Mouse (Mus musculus): Measurements from ENCODE around the gene Rfx8. TPM values are rescaled to one million over a fixed set of nuclear protein-coding genes. Genes with fewer than 3 reads are reported as not detected.
A peak's percentile ranks its signal among the peaks of the same experiment; 100 is the strongest.
"Not testable (repeated sequence)": the region's sequence is repeated elsewhere in the genome, so short reads cannot be mapped to it uniquely, and the experiment has no call there.

Gene Rfx8
- total and polyA plus RNA-seq, 2 experiments from 2014 or later, result 0.10 to 0.39 TPM

DNA sequence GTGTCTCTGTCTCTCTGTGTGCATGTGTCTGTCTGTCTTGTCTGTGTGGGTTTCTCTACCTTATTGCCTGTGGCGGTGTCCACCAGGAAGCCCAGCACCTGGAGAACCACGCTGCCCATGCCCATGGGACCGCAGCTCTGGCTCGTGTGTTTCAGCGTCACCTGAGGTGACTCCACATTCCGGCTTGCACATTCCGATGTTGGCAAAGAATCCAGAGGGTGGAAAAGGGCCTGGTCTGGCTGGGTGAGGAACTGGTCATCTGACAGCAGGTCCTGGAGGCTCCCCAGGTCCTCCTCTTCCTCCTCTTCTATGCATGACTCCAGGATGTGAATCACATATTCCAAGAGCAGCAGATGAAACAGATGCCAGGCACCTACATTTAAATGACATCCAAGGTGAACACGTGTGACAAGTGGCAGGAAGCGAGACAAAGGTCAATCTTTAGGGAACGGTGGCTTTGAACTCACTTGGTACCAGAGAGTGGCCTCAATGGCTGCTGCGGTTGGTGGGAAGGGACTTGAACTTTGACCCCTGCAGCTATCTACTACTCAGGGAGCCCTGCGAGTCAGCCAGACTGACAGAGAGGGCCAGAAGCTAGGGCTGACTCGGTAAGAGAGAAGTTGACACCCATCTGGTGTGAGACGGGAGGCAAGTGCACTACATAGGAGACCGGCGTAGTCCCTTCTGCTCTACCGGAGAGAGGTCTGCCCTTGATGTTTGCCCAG, 50.4 kb downstream of the Rfx8 start:
- WGBS, result 88% methylated on average over 17 of the region's 17 CpGs

GRCm38 (mm10) chr1:39666751-39667252, 54.0 kb downstream of the Rfx8 start:
- peak; percentile 58 for ATAC-seq
- peak; percentile 26 for DNase-seq (ENCODE audit: low spot score)
- no peaks in the 10 kb centered on the region for H3K27me3 ChIP-seq (ENCODE audit: insufficient read depth, low read length)
- H3K4me2 ChIP-seq (ENCODE audit: low read depth, low read length), result no peak overlapping the region
- no peak for TF ChIP-seq CTCF (IDR thresholded peaks at IDR 0.05; ENCODE audit: low read depth)
- H3K9ac ChIP-seq (replicated peaks; ENCODE audit: low read length), result no peak overlapping the region
- no peaks in the 10 kb centered on the region for H3K4me1 ChIP-seq (ENCODE audit: insufficient read depth, low read length)
- no peak overlapping the region for H3K27ac ChIP-seq
- H3K4me3 ChIP-seq (ENCODE audit: low read length), result no peak overlapping the region
- H3K9me3 ChIP-seq (ENCODE audit: low read length), result no peaks in the 10 kb centered on the region
- H3K36me3 ChIP-seq (ENCODE audit: insufficient read depth, low read length), result no peaks in the 10 kb centered on the region
- WGBS, result 47% methylated on average over 12 of the region's 12 CpGs

More for the DNA sequence above, 50.4 kb downstream of the Rfx8 start:
- H3K27ac ChIP-seq, result no peak overlapping the region
- H3K4me3 ChIP-seq (ENCODE audit: low read length), result no peak overlapping the region
- ATAC-seq (no peak), DNase-seq (ENCODE audit: low spot score) (no peak)
- H3K4me2 ChIP-seq (ENCODE audit: low read depth, low read length), result no peak overlapping the region
- no peaks in the 10 kb centered on the region for H3K27me3 ChIP-seq (ENCODE audit: insufficient read depth, low read length)
- TF ChIP-seq CTCF (IDR thresholded peaks at IDR 0.05; ENCODE audit: low read depth), result no peak
- no peaks in the 10 kb centered on the region for H3K4me1 ChIP-seq (ENCODE audit: insufficient read depth, low read length)
- H3K36me3 ChIP-seq (ENCODE audit: insufficient read depth, low read length), result no peaks in the 10 kb centered on the region
- H3K9me3 ChIP-seq (ENCODE audit: low read length), result no peaks in the 10 kb centered on the region
- no peak overlapping the region for H3K9ac ChIP-seq (replicated peaks; ENCODE audit: low read length)

DNA sequence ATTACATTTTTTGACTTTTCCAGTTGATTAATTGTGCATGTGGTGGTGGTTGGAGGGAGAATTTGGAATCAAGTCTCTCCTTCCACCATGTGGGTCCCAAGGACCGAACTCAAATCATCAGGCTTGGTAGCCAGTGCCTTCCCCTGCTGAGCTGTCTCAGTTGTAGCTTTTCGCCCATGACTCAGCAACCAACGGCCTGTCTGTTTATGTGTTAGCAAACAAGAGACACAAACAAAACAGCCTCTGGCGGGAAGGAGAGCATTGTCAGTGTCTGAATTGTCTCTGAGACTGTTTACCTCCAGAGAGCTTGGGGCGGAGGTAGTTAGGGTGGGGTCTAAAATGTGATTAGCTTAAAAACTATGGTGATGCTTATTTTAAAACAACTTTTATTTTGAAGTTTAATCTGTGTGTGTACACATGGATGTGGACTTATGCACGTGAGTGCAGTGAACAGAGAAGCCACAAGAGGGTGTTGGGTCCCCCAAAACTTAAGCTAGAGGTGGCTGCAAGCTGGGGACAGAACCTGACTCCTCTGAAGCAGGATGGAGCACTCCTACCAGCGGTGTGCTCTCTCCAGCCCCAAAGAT, 56.7 kb downstream of the Rfx8 start:
- TF ChIP-seq CTCF (IDR thresholded peaks at IDR 0.05; ENCODE audit: low read depth), result no peak; the same call in 1 of the 2 replicates
- DNase-seq (ENCODE audit: low spot score), result no peak
- no peaks in the 10 kb centered on the region for H3K9me3 ChIP-seq (ENCODE audit: low read length)
- H3K27me3 ChIP-seq (ENCODE audit: insufficient read depth, low read length), result no peaks in the 10 kb centered on the region
- H3K36me3 ChIP-seq (ENCODE audit: insufficient read depth, low read length), result no peaks in the 10 kb centered on the region
- no peak overlapping the region for H3K27ac ChIP-seq
- no peak overlapping the region for H3K4me2 ChIP-seq (ENCODE audit: low read depth, low read length)
- H3K4me1 ChIP-seq (ENCODE audit: insufficient read depth, low read length), result no peaks in the 10 kb centered on the region
- no peak overlapping the region for H3K9ac ChIP-seq (replicated peaks; ENCODE audit: low read length)
- no peak for ATAC-seq
- H3K4me3 ChIP-seq (ENCODE audit: low read length), result no peak overlapping the region
- 82% methylated on average over 7 of the region's 7 CpGs for WGBS

GRCm38 (mm10) chr1:39663050-39663449, 57.7 kb downstream of the Rfx8 start:
- Histone ChIP-seq H3K36me3 (ENCODE audit: insufficient read depth, low read length) (no peaks in the 10 kb centered on the region), H3K27ac (no peak overlapping the region), H3K4me3 (ENCODE audit: low read length) (no peak overlapping the region), H3K27me3 (ENCODE audit: insufficient read depth, low read length) (no peaks in the 10 kb centered on the region), H3K4me2 (ENCODE audit: low read depth, low read length) (no peak overlapping the region), H3K9ac (replicated peaks; ENCODE audit: low read length) (no peak overlapping the region), H3K4me1 (ENCODE audit: insufficient read depth, low read length) (no peaks in the 10 kb centered on the region), H3K9me3 (ENCODE audit: low read length) (0 out of 2 replicates have a peak, but pooled peaks cover 3% of the 10 kb centered on the region)
- 71% methylated on average over 4 of the region's 4 CpGs for WGBS
- ATAC-seq (no peak), DNase-seq (ENCODE audit: low spot score) (no peak)
- TF ChIP-seq CTCF (IDR thresholded peaks at IDR 0.05; ENCODE audit: low read depth), result no peak

- WGBS, result 87% methylated on average over 6 of the region's 6 CpGs
- H3K4me2 ChIP-seq (ENCODE audit: low read depth, low read length), result no peak overlapping the region
- no peak overlapping the region for H3K9ac ChIP-seq (replicated peaks; ENCODE audit: low read length)
- TF ChIP-seq CTCF (IDR thresholded peaks at IDR 0.05; ENCODE audit: low read depth), result no peak
- H3K27ac ChIP-seq, result no peak overlapping the region
- H3K9me3 ChIP-seq (ENCODE audit: low read length), result 0 out of 2 replicates have a peak, but pooled peaks cover 3% of the 10 kb centered on the region
- H3K27me3 ChIP-seq (ENCODE audit: insufficient read depth, low read length), result no peaks in the 10 kb centered on the region
- DNase-seq (ENCODE audit: low spot score) (no peak), ATAC-seq (no peak)
- no peaks in the 10 kb centered on the region for H3K4me1 ChIP-seq (ENCODE audit: insufficient read depth, low read length)
- no peaks in the 10 kb centered on the region for H3K36me3 ChIP-seq (ENCODE audit: insufficient read depth, low read length)
- H3K4me3 ChIP-seq (ENCODE audit: low read length), result no peak overlapping the region
These were observed 63.7 kb downstream of the Rfx8 start for GRCm38 (mm10) chr1:39656976-39657529.

DNA sequence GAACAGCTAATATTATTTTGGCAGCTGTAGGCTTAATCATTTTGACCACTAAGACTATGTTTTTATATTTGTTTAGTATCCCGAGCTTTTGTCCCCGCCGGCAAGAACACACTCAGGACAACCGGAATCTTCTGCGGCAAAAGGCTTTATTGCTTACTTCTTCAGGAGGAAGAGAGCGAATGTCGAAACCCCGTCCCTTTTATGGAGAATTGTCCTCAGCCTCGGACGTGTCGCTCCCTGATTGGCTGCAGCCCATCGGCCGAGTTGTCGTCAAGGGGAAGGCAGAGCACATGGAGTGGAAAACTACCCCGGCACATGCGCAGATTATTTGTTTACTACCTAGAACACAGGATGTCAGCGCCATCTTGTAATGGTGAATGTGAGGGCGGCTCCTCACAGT, 65.9 kb downstream of the Rfx8 start:
- WGBS, result 93% methylated on average over 18 of the region's 18 CpGs
- not testable (repeated sequence) for ATAC-seq

More for the DNA sequence above, 65.9 kb downstream of the Rfx8 start:
- H3K36me3 ChIP-seq (ENCODE audit: insufficient read depth, low read length); H3K4me2 ChIP-seq (ENCODE audit: low read depth, low read length); H3K4me3 ChIP-seq (ENCODE audit: low read length); H3K9me3 ChIP-seq (ENCODE audit: low read length); H3K4me1 ChIP-seq (ENCODE audit: insufficient read depth, low read length); H3K27me3 ChIP-seq (ENCODE audit: insufficient read depth, low read length); H3K9ac ChIP-seq (replicated peaks; ENCODE audit: low read length); H3K27ac ChIP-seq; DNase-seq (ENCODE audit: low spot score): not testable (repeated sequence)

Data from hindbrain, postnatal 0 days (tissue).